Comparison of ENCODE assay signal across 8 mouse cellular contexts in genomic region chr13:97197932-97198562, GRCm38 (mm10). TPM values are rescaled to one million over a fixed set of nuclear protein-coding genes. Genes with fewer than 3 reads are reported as not detected.
DNase-seq lines count a peak whose midpoint lies in the region; ATAC-seq and TF ChIP-seq lines count a peak whose summit lies in the region.

TSS of gene Hexb (minus strand) at chr13:97198357.

- peak; percentile 79 for ATAC-seq in Patski
- ATAC-seq in hindbrain, embryonic 11.5 days (ENCODE audit: low FRiP score), result peak; percentile 94

- peak within 1 kb of the TSS; percentile 62 for H3K4me3 ChIP-seq in hindbrain, embryonic 11.5 days (ENCODE audit: low read depth, low read length)

- no peaks in the 10 kb centered on the region; the same call in 1 of the 2 replicates for H3K4me1 ChIP-seq in hindbrain, embryonic 11.5 days (replicated peaks; ENCODE audit: control insufficient read depth, insufficient read depth, low read length)

- no peaks in the 10 kb centered on the region for H3K27me3 ChIP-seq in Patski
- no peaks in the 10 kb centered on the region for H3K27me3 ChIP-seq in hindbrain, embryonic 11.5 days (ENCODE audit: control insufficient read depth, insufficient read depth, low read length)

- CTCF ChIA-PET in Patski (lab: Charles Lee), result no interaction called here

- H3K9ac ChIP-seq in hindbrain, embryonic 11.5 days (ENCODE audit: low read depth, low read length), result peak within 1 kb of the TSS; percentile 76

- WGBS in hindbrain, embryonic 11.5 days, result under 1% methylated on average over 45 of the region's 45 CpGs

- H3K4me2 ChIP-seq in hindbrain, embryonic 11.5 days (replicated peaks; ENCODE audit: low read depth, low read length), result peak within 1 kb of the TSS; percentile 92

- POLR2A ChIA-PET in Patski (lab: Charles Lee), result interaction anchor here (0.7 kb wide), 1 partner anchor 8 kb away, joined by 3 read pairs; no protein-coding TSS in a partner anchor

- no peaks in the 10 kb centered on the region for H3K9me3 ChIP-seq in hindbrain, embryonic 11.5 days (ENCODE audit: control insufficient read depth, low read length)

- 0 out of 2 replicates have a peak within 1 kb of the TSS, but pooled peaks have one; percentile 24 for H3K27ac ChIP-seq in hindbrain, embryonic 11.5 days (ENCODE audit: low read depth, low read length)

- peak; percentile 50 for TF ChIP-seq CTCF in Patski (IDR thresholded peaks at IDR 0.05)

- in situ Hi-C loops in Patski (cut with MboI; ENCODE audit: low pct_unique_long_range_greater_than_20kb), result no loop called here

- H3K36me3 ChIP-seq in hindbrain, embryonic 11.5 days (ENCODE audit: control insufficient read depth, insufficient read depth, low read length), result no peaks in the 10 kb centered on the region

- DNase-seq in Patski (ENCODE audit: low read depth, low spot score), result peak; percentile 37
- peak; percentile 89 to 92 for DNase-seq in cerebellum, postnatal 10 days
- DNase-seq in frontal cortex, postnatal 10 days (ENCODE audit: low spot score in 2 of 2), result peak; percentile 84 to 85
- DNase-seq in hindbrain, embryonic 11.5 days (ENCODE audit: low spot score), result peak; percentile 84
- peak; percentile 70 to 72 for DNase-seq in layer of hippocampus, postnatal 25 days (ENCODE audit: extremely low spot score in 1 of 2, low spot score in 1 of 2)
- DNase-seq in lung, postnatal 14 days, result peak; percentile 92
- peak; percentile 92 for DNase-seq in ovary, postnatal 36 days (ENCODE audit: low spot score)
- peak; percentile 92 for DNase-seq in thymus, postnatal 14 days

RNA-seq across cellular contexts. Expression of gene Hexb, which starts in this region (rescaled TPM):
- polyA plus RNA-seq in Patski (2021), result 135 TPM
- 26.6 and 28.7 TPM in 2 replicates for polyA plus RNA-seq in hindbrain, embryonic 11.5 days (2014; fragmentation: Nextera tagmentation; extraction: Ambion mirVana)
- 100 to 1,000 TPM; 122 to 135 TPM for total RNA-seq in layer of hippocampus, postnatal 25 days (2021)

Comparison
In these comparisons a context has a peak if more than half of its experiments do, and no peak if none do; other contexts are left out.
1. Peak in every context shown above with its lines: DNase-seq, ATAC-seq, H3K4me3 ChIP-seq and H3K27ac ChIP-seq.
2. DNase-seq: peak in every context shown above with its lines; median percentile 92 in lung, postnatal 14 days; 92 in ovary, postnatal 36 days; 92 in thymus, postnatal 14 days; 90 in cerebellum, postnatal 10 days; 84 in frontal cortex, postnatal 10 days; 84 in hindbrain, embryonic 11.5 days; 71 in layer of hippocampus, postnatal 25 days; 37 in Patski.